Mouse (Mus musculus): Measurements from ENCODE around the gene Fhdc1. TPM values are rescaled to one million over a fixed set of nuclear protein-coding genes. Genes with fewer than 3 reads are reported as not detected.

Fhdc1 gene
- polyA plus RNA-seq, 1 experiment from 2014 or later: 42.3 TPM

DNA sequence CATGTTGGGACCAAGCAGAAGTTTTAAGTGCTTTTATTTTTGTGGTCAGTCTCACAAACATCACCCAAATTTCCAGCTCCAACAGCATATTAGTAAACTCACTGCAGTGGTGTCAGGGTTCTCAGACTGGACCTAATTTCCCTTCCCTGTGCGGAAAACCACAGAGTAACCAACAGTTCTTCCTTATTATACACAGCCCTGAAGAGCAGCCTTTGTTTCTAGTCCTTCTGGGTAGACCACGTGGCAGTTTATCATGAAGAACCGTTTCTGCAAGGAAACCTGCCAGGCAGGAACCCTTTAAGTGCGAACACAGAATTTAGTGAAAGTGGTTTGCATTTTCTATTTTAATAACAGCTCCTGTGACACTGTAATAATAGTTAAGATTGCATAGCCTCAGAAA, 11.9 kb upstream of the Fhdc1 start:
- Histone ChIP-seq H3K9me3 (replicated peaks) (no peaks in the 10 kb centered on the region), H3K4me3 (replicated peaks) (no peak overlapping the region), H3K27ac (replicated peaks) (no peak overlapping the region), H3K27me3 (no peaks in the 10 kb centered on the region), H3K9ac (no peak overlapping the region), H3K4me2 (no peak overlapping the region), H3K4me1 (replicated peaks) (no peaks in the 10 kb centered on the region; the same call in 1 of the 2 replicates), H3K36me3 (replicated peaks) (no peaks in the 10 kb centered on the region)
- ATAC-seq (ENCODE audit: insufficient read depth): no peak
- 31% methylated on average over 4 of the region's 4 CpGs for WGBS (ENCODE audit: insufficient replicate concordance)

DNA sequence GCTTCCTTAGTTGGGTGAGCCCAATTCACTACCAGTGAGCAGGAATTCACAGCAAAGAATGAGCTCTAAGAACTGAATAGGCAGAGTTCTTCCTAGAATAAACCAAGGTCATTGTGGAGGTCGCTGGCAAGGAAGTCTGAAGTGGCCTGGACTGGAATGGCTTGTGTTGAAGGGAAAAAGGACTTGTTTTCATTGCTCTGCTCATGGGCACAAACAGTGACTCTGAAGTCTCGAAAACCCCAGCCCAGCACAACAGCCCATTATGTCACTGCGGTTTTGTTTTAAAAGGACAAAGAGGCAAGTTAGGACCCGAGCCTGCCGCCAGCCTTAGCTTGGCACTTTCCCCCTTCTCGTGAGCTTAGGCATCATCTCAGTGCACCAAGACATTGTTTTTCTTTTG, 8.5 kb upstream of the Fhdc1 start:
- Histone ChIP-seq H3K4me3 (replicated peaks) (no peak overlapping the region), H3K4me2 (no peak overlapping the region), H3K4me1 (replicated peaks) (no peaks in the 10 kb centered on the region; the same call in 1 of the 2 replicates), H3K27me3 (no peaks in the 10 kb centered on the region), H3K9ac (no peak overlapping the region), H3K36me3 (replicated peaks) (no peaks in the 10 kb centered on the region), H3K9me3 (replicated peaks) (no peaks in the 10 kb centered on the region), H3K27ac (replicated peaks) (no peak overlapping the region)
- no peak for ATAC-seq (ENCODE audit: insufficient read depth)
- WGBS (ENCODE audit: insufficient replicate concordance): 70% methylated on average over 6 of the region's 6 CpGs

DNA sequence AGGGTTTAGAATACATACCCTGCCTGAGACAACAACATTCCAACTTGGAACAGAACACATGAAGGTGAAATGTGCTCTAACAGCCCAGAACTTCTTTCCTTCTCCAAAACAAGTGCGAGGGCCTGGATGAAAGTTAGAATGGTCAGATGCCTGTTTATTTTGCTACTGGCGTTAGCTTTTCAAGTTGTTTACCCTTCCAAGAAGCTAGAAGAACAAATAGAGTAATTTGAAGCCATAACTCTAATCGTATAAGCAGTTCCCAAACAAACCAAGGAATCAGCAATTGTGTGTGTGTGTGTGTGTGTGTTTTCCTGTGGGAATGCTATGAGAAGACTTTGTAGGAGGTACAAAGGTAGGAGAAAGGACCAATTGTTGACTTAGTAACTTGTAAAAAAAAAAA, 4.7 kb upstream of the Fhdc1 start:
- H3K27ac ChIP-seq (replicated peaks): no peak overlapping the region
- no peak overlapping the region for H3K9ac ChIP-seq
- H3K9me3 ChIP-seq (replicated peaks): no peaks in the 10 kb centered on the region
- peaks cover 32% of the 10 kb centered on the region for H3K27me3 ChIP-seq
- no peaks in the 10 kb centered on the region for H3K36me3 ChIP-seq (replicated peaks)
- no peak for ATAC-seq (ENCODE audit: insufficient read depth)
- WGBS (ENCODE audit: insufficient replicate concordance): 60% methylated on average over 3 of the region's 3 CpGs
- H3K4me3 ChIP-seq (replicated peaks): no peak overlapping the region
- H3K4me2 ChIP-seq: no peak overlapping the region
- peaks cover 22% of the 10 kb centered on the region for H3K4me1 ChIP-seq (replicated peaks)

DNA sequence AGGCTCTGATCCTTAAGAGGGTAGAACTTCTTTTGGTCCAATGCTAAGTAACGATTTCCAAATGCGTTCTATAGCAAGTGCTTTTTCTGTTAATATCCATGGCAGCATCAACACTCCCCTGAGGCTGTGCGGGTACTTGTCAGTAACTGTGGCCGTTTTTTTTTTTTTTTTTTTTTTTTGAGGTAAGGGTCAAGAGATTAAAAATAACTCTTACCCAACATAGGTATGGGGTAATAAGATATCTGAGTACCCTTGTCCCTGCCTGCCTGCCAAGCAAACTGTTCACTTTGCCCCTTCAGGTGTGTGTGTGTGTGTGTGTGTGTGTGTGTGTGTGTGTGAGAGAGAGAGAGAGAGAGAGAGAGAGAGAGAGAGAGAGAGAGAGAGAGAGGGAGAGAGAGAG, 4.1 kb upstream of the Fhdc1 start:
- H3K4me3 ChIP-seq (replicated peaks): no peak overlapping the region
- no peak overlapping the region for H3K4me2 ChIP-seq
- H3K27me3 ChIP-seq: peaks cover 37% of the 10 kb centered on the region
- ATAC-seq (ENCODE audit: insufficient read depth): no peak
- no peak overlapping the region for H3K9ac ChIP-seq
- no peaks in the 10 kb centered on the region for H3K36me3 ChIP-seq (replicated peaks)
- no peak overlapping the region for H3K27ac ChIP-seq (replicated peaks)
- H3K4me1 ChIP-seq (replicated peaks): peaks cover 28% of the 10 kb centered on the region
- H3K9me3 ChIP-seq (replicated peaks): no peaks in the 10 kb centered on the region
- WGBS (ENCODE audit: insufficient replicate concordance): 61% methylated on average over 4 of the region's 4 CpGs

DNA sequence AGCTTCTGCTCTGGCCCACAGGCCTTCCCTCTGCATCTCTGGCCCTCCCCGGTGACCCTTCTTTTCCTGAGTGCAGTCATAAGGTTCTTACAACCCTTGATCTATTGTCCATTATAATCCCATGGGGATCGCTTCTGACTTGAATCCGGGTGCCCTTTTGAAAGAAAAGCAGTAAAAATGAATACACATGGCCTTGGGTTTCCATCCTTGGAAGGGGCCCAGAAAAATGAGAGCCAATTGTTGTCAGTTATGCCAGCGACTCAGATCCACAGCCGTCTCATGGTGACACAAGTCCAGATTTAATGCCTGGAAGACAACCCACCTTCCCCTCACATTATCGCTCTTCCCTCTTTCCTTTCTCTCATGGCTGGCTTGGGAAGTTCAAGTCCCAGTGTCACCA, 1.9 kb upstream of the Fhdc1 start:
- no peak overlapping the region for H3K4me3 ChIP-seq (replicated peaks)
- WGBS (ENCODE audit: insufficient replicate concordance): 86% methylated on average over 6 of the region's 6 CpGs
- no peak overlapping the region for H3K9ac ChIP-seq
- peaks cover 33% of the 10 kb centered on the region for H3K4me1 ChIP-seq (replicated peaks)
- no peak overlapping the region for H3K27ac ChIP-seq (replicated peaks)
- peaks cover 59% of the 10 kb centered on the region for H3K27me3 ChIP-seq
- H3K36me3 ChIP-seq (replicated peaks): no peaks in the 10 kb centered on the region
- no peaks in the 10 kb centered on the region for H3K9me3 ChIP-seq (replicated peaks)
- no peak for ATAC-seq (ENCODE audit: insufficient read depth)
- no peak overlapping the region for H3K4me2 ChIP-seq

DNA sequence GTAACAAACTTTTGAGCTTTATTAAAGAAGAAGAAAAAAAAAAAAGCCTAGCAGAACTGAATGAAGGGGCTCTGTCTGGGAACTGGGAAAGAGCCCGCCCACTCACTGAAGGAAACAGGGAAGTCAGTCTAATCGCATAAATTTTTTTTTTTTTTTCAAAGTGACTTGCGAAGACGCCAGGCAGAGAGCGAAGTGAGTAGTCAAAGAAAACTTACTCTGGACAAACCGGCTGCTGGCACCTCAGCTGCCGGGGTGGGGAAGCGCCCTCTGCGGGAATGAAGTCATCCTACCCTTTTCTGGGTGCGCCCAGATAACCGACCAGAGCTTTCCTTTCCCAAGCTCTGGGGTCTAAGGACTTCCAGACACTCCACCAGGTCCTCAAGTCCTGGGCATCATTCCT, 875 bp upstream of the Fhdc1 start:
- Histone ChIP-seq H3K9me3 (replicated peaks) (no peaks in the 10 kb centered on the region), H3K36me3 (replicated peaks) (peaks cover 8% of the 10 kb centered on the region), H3K27ac (replicated peaks) (peak overlapping the region; percentile 88), H3K4me2 (peak overlapping the region; percentile 94), H3K27me3 (peaks cover 61% of the 10 kb centered on the region), H3K4me3 (replicated peaks) (peak overlapping the region; percentile 82), H3K9ac (peak overlapping the region; percentile 93), H3K4me1 (replicated peaks) (peaks cover 43% of the 10 kb centered on the region)
- no peak for ATAC-seq (ENCODE audit: insufficient read depth)
- 3% methylated on average over 11 of the region's 11 CpGs for WGBS (ENCODE audit: insufficient replicate concordance)

DNA sequence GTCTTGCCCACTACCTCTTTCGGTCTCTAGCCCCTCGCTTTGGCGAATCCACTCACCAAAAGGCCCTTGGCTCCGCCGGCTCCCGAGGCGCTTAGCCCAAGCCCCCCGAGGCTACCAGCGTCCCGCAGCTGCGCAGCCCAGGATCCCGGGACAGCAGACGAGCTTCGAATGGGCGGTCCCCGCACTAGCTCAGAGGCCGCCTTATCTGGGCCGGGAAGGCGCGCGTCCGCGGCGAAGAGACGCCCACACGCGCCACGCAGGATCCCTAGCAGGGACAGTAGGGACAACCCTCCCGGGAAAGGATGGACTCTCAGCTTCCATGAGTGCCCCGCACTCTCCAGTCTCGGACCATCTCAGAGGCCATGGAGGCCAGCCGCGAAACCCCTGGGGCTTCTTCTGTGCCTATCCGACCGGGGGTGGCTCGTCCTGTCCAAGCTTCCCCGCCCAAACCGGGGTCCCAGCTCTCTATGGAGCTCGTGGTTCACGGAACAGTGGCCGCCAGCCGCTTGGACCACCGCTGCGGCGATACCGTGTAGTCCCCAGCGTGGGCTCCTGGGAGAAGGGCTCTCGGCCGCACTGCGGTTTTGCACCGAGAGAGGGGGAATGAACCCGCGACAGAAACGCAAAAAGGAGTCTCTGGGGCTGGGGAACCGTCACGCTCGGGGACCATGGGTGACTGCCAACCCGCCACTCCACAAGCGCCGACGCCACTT, 780 bp downstream of the Fhdc1 start:
- peak; percentile 83 for ATAC-seq (ENCODE audit: insufficient read depth)
- Histone ChIP-seq H3K4me1 (replicated peaks) (peaks cover 60% of the 10 kb centered on the region), H3K4me2 (peak overlapping the region; percentile 94), H3K9me3 (replicated peaks) (no peaks in the 10 kb centered on the region), H3K9ac (peak overlapping the region; percentile 93), H3K27ac (replicated peaks) (peak overlapping the region; percentile 88), H3K36me3 (replicated peaks) (peaks cover 25% of the 10 kb centered on the region), H3K27me3 (peaks cover 71% of the 10 kb centered on the region), H3K4me3 (replicated peaks) (peak overlapping the region; percentile 82)
- WGBS (ENCODE audit: insufficient replicate concordance): under 1% methylated on average over 61 of the region's 61 CpGs

DNA sequence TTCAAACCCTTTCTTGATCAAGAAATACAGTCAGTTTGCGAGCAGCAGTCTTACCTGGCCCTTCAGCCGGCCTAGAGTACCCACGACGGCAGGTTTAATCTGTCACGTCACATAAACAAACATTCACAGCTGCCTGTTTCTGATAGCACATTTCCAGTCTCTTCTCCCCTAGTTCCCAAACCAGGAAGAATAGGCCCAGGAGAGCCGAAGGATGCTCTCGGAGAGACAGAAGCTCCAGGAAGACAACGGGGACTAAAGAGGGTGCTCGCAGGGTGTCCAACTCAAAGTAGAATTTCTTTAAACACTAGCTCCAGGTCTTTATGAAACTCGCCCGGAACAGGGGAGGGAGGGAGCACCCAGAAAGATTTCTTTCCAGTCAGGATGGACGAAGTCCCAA, 1.3 kb downstream of the Fhdc1 start:
- peak; percentile 74 for ATAC-seq (ENCODE audit: insufficient read depth)
- peaks cover 65% of the 10 kb centered on the region for H3K4me1 ChIP-seq (replicated peaks)
- 4% methylated on average over 12 of the region's 12 CpGs for WGBS (ENCODE audit: insufficient replicate concordance)
- H3K27me3 ChIP-seq: peaks cover 71% of the 10 kb centered on the region
- peak overlapping the region; percentile 88 for H3K27ac ChIP-seq (replicated peaks)
- peaks cover 30% of the 10 kb centered on the region for H3K36me3 ChIP-seq (replicated peaks)
- H3K4me2 ChIP-seq: peak overlapping the region; percentile 94
- H3K4me3 ChIP-seq (replicated peaks): peak overlapping the region; percentile 82
- H3K9ac ChIP-seq: peak overlapping the region; percentile 93
- H3K9me3 ChIP-seq (replicated peaks): no peaks in the 10 kb centered on the region

DNA sequence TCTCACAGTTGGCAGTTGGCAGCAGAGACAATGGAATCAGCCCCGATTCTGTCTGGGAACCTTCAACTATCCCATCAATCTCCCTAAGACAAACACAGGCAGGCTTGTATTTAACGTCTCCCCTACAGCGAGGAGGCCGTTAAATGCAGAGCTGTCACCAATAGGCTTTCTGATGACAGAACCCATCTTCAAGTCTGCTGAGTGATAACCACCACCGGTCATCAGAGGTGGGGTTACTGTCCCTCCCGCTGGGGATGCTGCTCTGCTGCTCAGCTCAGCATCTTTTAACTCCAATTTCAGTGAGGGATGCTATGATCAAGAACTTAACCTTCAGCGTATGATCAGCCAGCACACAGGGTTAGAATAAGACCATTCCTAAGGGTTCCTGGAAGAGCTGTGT, 2.0 kb downstream of the Fhdc1 start:
- WGBS (ENCODE audit: insufficient replicate concordance): 9% methylated on average over 7 of the region's 7 CpGs
- peak; percentile 59 for ATAC-seq (ENCODE audit: insufficient read depth)

DNA sequence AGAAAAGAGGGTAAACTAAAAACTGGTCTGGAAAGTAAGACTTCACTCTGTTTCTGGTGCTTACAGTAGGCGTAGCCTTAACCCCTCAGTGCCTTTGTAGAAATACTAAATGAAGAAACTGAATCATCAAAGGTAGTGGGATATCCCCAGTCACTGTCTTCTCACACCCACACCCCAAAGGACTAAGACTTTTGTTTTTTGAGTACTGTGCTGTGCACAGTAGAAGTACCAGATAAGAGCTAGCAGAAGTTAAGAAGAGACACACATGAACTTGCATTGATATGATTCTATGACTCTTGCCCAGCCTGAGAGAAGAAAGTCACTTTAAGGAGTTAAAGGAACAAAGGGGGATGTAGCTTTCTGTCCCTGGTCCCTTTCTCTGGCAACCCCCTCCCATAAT, 2.7 kb downstream of the Fhdc1 start:
- Histone ChIP-seq H3K4me3 (replicated peaks) (peak overlapping the region; percentile 82), H3K4me1 (replicated peaks) (peaks cover 79% of the 10 kb centered on the region), H3K4me2 (peak overlapping the region; percentile 94), H3K27me3 (peaks cover 65% of the 10 kb centered on the region), H3K9ac (peak overlapping the region; percentile 93), H3K36me3 (replicated peaks) (peaks cover 44% of the 10 kb centered on the region), H3K9me3 (replicated peaks) (no peaks in the 10 kb centered on the region), H3K27ac (replicated peaks) (peak overlapping the region; percentile 88)
- ATAC-seq (ENCODE audit: insufficient read depth): no peak
- 51% methylated on average over 1 of the region's 1 CpGs for WGBS (ENCODE audit: insufficient replicate concordance)

More for the DNA sequence above, 2.0 kb downstream of the Fhdc1 start:
- H3K4me3 ChIP-seq (replicated peaks): peak overlapping the region; percentile 82
- peak overlapping the region; percentile 88 for H3K27ac ChIP-seq (replicated peaks)
- no peaks in the 10 kb centered on the region for H3K9me3 ChIP-seq (replicated peaks)
- peak overlapping the region; percentile 94 for H3K4me2 ChIP-seq
- peaks cover 72% of the 10 kb centered on the region for H3K4me1 ChIP-seq (replicated peaks)
- peak overlapping the region; percentile 93 for H3K9ac ChIP-seq
- peaks cover 71% of the 10 kb centered on the region for H3K27me3 ChIP-seq
- peaks cover 37% of the 10 kb centered on the region for H3K36me3 ChIP-seq (replicated peaks)

DNA sequence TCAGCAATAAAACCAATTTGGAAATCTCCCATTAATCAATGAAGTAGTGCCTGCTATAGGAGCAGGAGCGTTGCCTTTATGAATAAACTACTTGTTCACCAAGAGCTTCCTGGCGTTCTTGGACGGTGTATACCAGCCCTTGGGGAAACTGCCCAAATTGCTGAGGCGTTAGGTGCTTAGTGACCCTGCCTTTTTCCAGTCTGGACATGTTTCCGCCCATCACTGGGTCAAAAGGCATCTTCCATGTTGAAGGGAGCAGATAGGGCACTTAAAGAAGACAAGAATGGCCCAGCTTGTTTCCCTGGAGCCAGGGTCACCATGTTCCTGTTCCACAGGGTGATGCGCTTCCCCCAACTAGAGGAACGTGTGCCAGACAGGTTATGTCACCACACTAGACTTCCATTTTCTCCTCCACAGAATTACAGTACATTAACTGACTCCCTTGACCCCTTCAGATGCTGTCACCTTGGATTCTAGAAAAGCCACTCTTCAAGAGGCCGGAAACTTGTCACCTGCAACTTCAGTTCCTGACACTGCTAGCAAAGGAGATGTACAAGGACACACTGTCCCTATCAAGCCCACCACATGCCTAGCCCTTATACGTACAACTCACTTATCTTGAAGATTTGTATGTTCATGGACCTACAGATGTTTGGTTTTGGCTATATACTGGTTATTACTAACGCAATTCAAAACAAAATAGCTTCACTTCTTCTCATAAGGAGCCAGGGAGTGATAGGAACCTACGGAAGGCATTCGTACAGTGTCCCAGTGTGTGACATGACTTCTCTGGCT, 5.1 kb downstream of the Fhdc1 start:
- peak overlapping the region; percentile 94 for H3K4me2 ChIP-seq

More for the DNA sequence above, 5.1 kb downstream of the Fhdc1 start:
- Histone ChIP-seq H3K36me3 (replicated peaks) (peaks cover 61% of the 10 kb centered on the region), H3K9me3 (replicated peaks) (no peaks in the 10 kb centered on the region), H3K4me1 (replicated peaks) (peaks cover 83% of the 10 kb centered on the region), H3K9ac (0 out of 2 replicates have a peak overlapping the region, but pooled peaks have one; percentile 12), H3K4me3 (replicated peaks) (peak overlapping the region; percentile 82), H3K27me3 (peaks cover 43% of the 10 kb centered on the region), H3K27ac (replicated peaks) (peak overlapping the region; percentile 92)
- WGBS (ENCODE audit: insufficient replicate concordance): 73% methylated on average over 12 of the region's 12 CpGs
- ATAC-seq (ENCODE audit: insufficient read depth): no peak

Measured in liver, embryonic 15.5 days (tissue).